7 mouse cellular contexts compared by ENCODE assay signal in the genomic region with DNA sequence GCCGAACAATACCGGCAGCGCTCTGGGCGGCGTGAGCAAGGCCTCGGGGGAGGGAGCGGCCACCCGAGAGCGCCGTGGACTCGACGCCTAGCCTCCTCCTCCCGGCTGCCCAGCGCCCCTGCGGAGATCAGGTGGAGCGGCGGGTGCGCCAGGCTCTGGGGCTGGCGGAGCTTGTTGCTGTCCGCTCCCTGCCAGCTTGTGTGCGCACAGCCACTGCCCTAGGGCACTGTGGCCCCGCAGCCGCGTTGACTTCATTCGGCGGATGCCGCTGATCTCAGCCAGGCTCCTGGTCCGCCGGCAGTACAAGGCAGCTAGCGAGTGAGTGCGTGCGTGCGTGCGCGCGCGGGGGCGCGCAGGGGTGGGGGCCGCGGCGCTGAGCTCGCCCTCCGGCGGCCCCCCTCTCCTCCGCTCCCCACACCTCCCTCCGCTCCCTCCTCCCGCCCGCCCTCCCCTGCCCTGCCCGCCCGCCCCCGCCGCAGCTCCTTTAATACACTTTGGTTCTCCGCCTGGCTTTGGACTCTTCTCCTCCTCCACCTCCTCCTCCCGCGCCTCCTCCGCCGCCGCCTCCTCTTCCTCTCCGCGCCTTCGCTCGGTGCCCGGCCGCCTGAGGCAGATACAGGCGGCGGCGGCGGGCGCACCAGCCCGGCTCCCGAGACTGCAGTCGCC. TPM values are rescaled to one million over a fixed set of nuclear protein-coding genes. Genes with fewer than 3 reads are reported as not detected.
DNase-seq lines count a peak whose midpoint lies in the region.

A gene (plus strand): TSS at position 545 of the 666 bp plus-strand sequence.

- intact Hi-C loops in left cerebral cortex, postnatal 14 days (cut with DNase I) = loop anchor here (5.0 kb wide), 3 partner anchors 68 to 248 kb away; no protein-coding TSS in a partner anchor

- DNase-seq in right cerebral cortex, postnatal 10 days (ENCODE audit: low spot score in 2 of 2) = peak; percentile 74 to 77
- DNase-seq in right cerebral cortex, postnatal 36 days (ENCODE audit: low spot score in 2 of 2) = no peak
- DNase-seq in cerebellum, adult 8-10 months = peak; percentile 94
- DNase-seq in forelimb bud, embryonic 11.5 days (ENCODE audit: low read depth, low spot score) = peak; percentile 82
- DNase-seq in left cerebral cortex, postnatal 14 days (ENCODE audit: low spot score in 2 of 2) = peak in 1 of 2 experiments; percentile 44
- peak; percentile 42 for DNase-seq in naive thymus-derived CD4-positive, alpha-beta T cell, adult 2 months (ENCODE audit: low read depth)
- no peak for DNase-seq in gastrocnemius, postnatal 10 days

RNA-seq across cellular contexts. Expression of the gene that starts here (rescaled TPM):
- total RNA-seq in left cerebral cortex, postnatal 14 days (2021) = 10 to 100 TPM; 20.1 to 22.1 TPM
- not detected for total RNA-seq in gastrocnemius, postnatal 10 days (2021)

Comparison
In these comparisons a context has a peak if more than half of its experiments do, and no peak if none do; other contexts are left out.
1. RNA of the gene that starts here (total RNA-seq): 20.1 to 22.1 TPM in left cerebral cortex, postnatal 14 days; not detected in gastrocnemius, postnatal 10 days; every median in the first group is over 10 times any median in the second.
2. DNase-seq: peak in right cerebral cortex, postnatal 10 days (2 of 2), cerebellum, adult 8-10 months (single experiment), forelimb bud, embryonic 11.5 days (single experiment) and naive thymus-derived CD4-positive, alpha-beta T cell, adult 2 months (single experiment); none in right cerebral cortex, postnatal 36 days (0 of 2) and gastrocnemius, postnatal 10 days (single experiment).